Comparison of ENCODE assay signal across 8 mouse cellular contexts in the genomic region with DNA sequence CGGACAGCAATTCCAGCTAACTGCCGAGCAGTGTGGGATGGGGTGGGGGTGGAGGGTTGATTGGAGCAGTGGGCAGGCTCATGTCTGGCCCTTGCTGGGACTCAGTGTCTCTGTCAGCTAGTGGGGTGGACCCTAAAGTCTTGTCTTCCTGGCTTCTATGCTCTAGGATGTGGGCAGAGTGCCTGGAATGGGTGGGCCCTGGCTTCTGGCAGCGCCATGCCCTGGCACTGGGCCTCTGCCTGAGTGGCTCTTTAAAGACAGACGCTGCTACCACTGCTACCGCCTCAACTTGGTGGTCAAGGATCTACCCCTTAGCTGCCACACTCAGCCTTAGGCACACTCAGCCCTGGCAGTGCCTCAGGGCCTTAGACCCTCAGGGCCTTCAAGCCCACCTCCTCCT. TPM values are rescaled to one million over a fixed set of nuclear protein-coding genes. Genes with fewer than 3 reads are reported as not detected.
DNase-seq lines count a peak whose midpoint lies in the region; ATAC-seq and TF ChIP-seq lines count a peak whose summit lies in the region.

No protein-coding gene starts in this region.

- H3K4me2 ChIP-seq in kidney, embryonic 14.5 days (replicated peaks; ENCODE audit: low read depth, low read length), result 0 out of 2 replicates have a peak overlapping the region, but pooled peaks have one; percentile 5

- WGBS in heart, adult 2 months, result 14% methylated on average over 5 of the region's 5 CpGs
- 35% methylated on average over 5 of the region's 5 CpGs for WGBS in kidney, embryonic 14.5 days

- H3K9me3 ChIP-seq in kidney, embryonic 14.5 days (ENCODE audit: control insufficient read depth, low read length), result no peaks in the 10 kb centered on the region

- TF ChIP-seq EP300 in heart, adult 2 months (IDR thresholded peaks at IDR 0.05; ENCODE audit: insufficient read depth, low read depth, low read length), result 0 out of 2 replicates have a peak, but pooled peaks have one; percentile 40

- H3K4me1 ChIP-seq in heart, adult 2 months (ENCODE audit: control insufficient read depth, insufficient read depth, low read length), result peaks cover 19% of the 10 kb centered on the region
- peaks cover 51% of the 10 kb centered on the region for H3K4me1 ChIP-seq in kidney, embryonic 14.5 days (ENCODE audit: control insufficient read depth, insufficient read depth, low read length)

- H3K9ac ChIP-seq in heart, adult 2 months (ENCODE audit: low read depth, low read length), result peak overlapping the region; percentile 59
- H3K9ac ChIP-seq in kidney, embryonic 14.5 days (ENCODE audit: low read depth, low read length), result peak overlapping the region; percentile 28; the same call in 1 of the 2 replicates

- peak overlapping the region; percentile 85 for H3K27ac ChIP-seq in heart, adult 2 months
- H3K27ac ChIP-seq in kidney, embryonic 14.5 days (ENCODE audit: low read depth, low read length), result no peak overlapping the region

- ATAC-seq in kidney, embryonic 14.5 days (ENCODE audit: low FRiP score, low TSS enrichment), result no peak

- TF ChIP-seq POLR2A in heart, adult 2 months (IDR thresholded peaks at IDR 0.05; ENCODE audit: insufficient read depth, low read depth, low read length), result peak; percentile 53; the same call in 1 of the 2 replicates

- no peaks in the 10 kb centered on the region for H3K27me3 ChIP-seq in heart, adult 2 months (ENCODE audit: control insufficient read depth, insufficient read depth, low read length)
- H3K27me3 ChIP-seq in kidney, embryonic 14.5 days (ENCODE audit: control insufficient read depth, insufficient read depth, low read length), result no peaks in the 10 kb centered on the region

- intact Hi-C loops in heart, adult 2 months (cut with DNase I), result no loop called here

- TF ChIP-seq CTCF in heart, adult 2 months (IDR thresholded peaks at IDR 0.05), result no peak

- DNase-seq in left cerebral cortex, adult 18-20 months (ENCODE audit: low spot score in 2 of 2), result peak; percentile 56 to 72
- DNase-seq in left cerebral cortex, adult 11 months (ENCODE audit: low spot score), result no peak
- DNase-seq in cerebellum, postnatal 25 days, result peak; percentile 60 to 78
- peak; percentile 86 to 89 for DNase-seq in heart, adult 2 months
- peak; percentile 89 to 91 for DNase-seq in lung, adult 18-20 months
- DNase-seq in right cerebral cortex, postnatal 14 days, result peak; percentile 67
- no peak for DNase-seq in c-Kit-positive CD71-positive TER-119-positive erythroid progenitor cells, embryonic 14.5 days (ENCODE audit: low spot score)

- no peaks in the 10 kb centered on the region for H3K36me3 ChIP-seq in heart, adult 2 months (ENCODE audit: control insufficient read depth, insufficient read depth, low read length)
- no peaks in the 10 kb centered on the region for H3K36me3 ChIP-seq in kidney, embryonic 14.5 days (ENCODE audit: control insufficient read depth, insufficient read depth, low read length)

- no peaks in the 10 kb centered on the region for H3K79me2 ChIP-seq in heart, adult 2 months (replicated peaks; ENCODE audit: control insufficient read depth, insufficient read depth, low read length)

- peak overlapping the region; percentile 54 for H3K4me3 ChIP-seq in heart, adult 2 months
- no peak overlapping the region for H3K4me3 ChIP-seq in kidney, embryonic 14.5 days (ENCODE audit: low read length)

RNA-seq across cellular contexts. Expression of a gene that starts 7.2 kb away (rescaled TPM):
- 100 to 1,000 TPM; 151 to 160 TPM for total RNA-seq in left cerebral cortex, adult 18-20 months (2021)
- 100 to 1,000 TPM; 606 to 670 TPM for total RNA-seq in heart, adult 2 months (2021)
- 584 and 623 TPM in 2 replicates for polyA plus RNA-seq in heart, adult 2 months (2012; rRNA removed)
- 22.1 and 25.5 TPM in 2 replicates for polyA plus RNA-seq in kidney, embryonic 14.5 days (2014; fragmentation: Nextera tagmentation; extraction: Ambion mirVana)

RNA-seq across cellular contexts. Expression of a gene that starts 17.7 kb away (rescaled TPM):
- 10 to 100 TPM; 18.4 to 19.9 TPM for total RNA-seq in left cerebral cortex, adult 18-20 months (2021)
- total RNA-seq in heart, adult 2 months (2021), result 100 to 1,000 TPM; 113 to 122 TPM
- polyA plus RNA-seq in heart, adult 2 months (2012; rRNA removed), result 230 and 239 TPM in 2 replicates
- polyA plus RNA-seq in kidney, embryonic 14.5 days (2014; fragmentation: Nextera tagmentation; extraction: Ambion mirVana), result 34.1 and 55.9 TPM in 2 replicates

RNA-seq across cellular contexts. Expression of a gene that starts 29.2 kb away (rescaled TPM):
- 100 to 1,000 TPM; 113 to 130 TPM for total RNA-seq in left cerebral cortex, adult 18-20 months (2021)
- total RNA-seq in heart, adult 2 months (2021), result 100 to 1,000 TPM; 107 to 125 TPM
- polyA plus RNA-seq in heart, adult 2 months (2012; rRNA removed), result 129 and 174 TPM in 2 replicates
- polyA plus RNA-seq in kidney, embryonic 14.5 days (2014; fragmentation: Nextera tagmentation; extraction: Ambion mirVana), result 7.0 and 8.7 TPM in 2 replicates

RNA-seq across cellular contexts. Expression of a gene that starts 41.8 kb away (rescaled TPM):
- total RNA-seq in left cerebral cortex, adult 18-20 months (2021), result 10 to 100 TPM; 40.6 TPM
- 10 to 100 TPM; 16.2 to 17.8 TPM for total RNA-seq in heart, adult 2 months (2021)
- 25.2 and 28.6 TPM in 2 replicates for polyA plus RNA-seq in heart, adult 2 months (2012; rRNA removed)
- 15.6 and 20.0 TPM in 2 replicates for polyA plus RNA-seq in kidney, embryonic 14.5 days (2014; fragmentation: Nextera tagmentation; extraction: Ambion mirVana)

RNA-seq across cellular contexts. Expression of a gene that starts 53.2 kb away (rescaled TPM):
- under 1 TPM; 0.79 to 0.82 TPM for total RNA-seq in left cerebral cortex, adult 18-20 months (2021)
- not detected for total RNA-seq in heart, adult 2 months (2021)
- polyA plus RNA-seq in heart, adult 2 months (2012; rRNA removed), result not detected in 2 replicates
- polyA plus RNA-seq in kidney, embryonic 14.5 days (2014; fragmentation: Nextera tagmentation; extraction: Ambion mirVana), result 0.14 TPM in 1 of 2 replicates, not detected in the other

Comparison
In these comparisons a context has a peak if more than half of its experiments do, and no peak if none do; other contexts are left out.
1. DNase-seq: peak in left cerebral cortex, adult 18-20 months (2 of 2), cerebellum, postnatal 25 days (2 of 2), heart, adult 2 months (2 of 2), lung, adult 18-20 months (2 of 2) and right cerebral cortex, postnatal 14 days (single experiment); none in left cerebral cortex, adult 11 months (single experiment) and c-Kit-positive CD71-positive TER-119-positive erythroid progenitor cells, embryonic 14.5 days (single experiment).
2. RNA of a gene that starts 17.7 kb away (total RNA-seq): 113 to 122 TPM in heart, adult 2 months; 18.4 to 19.9 TPM in left cerebral cortex, adult 18-20 months; every median in the first group is over 4 times any median in the second.